Mouse (Mus musculus): ENCODE results near the gene Xkr8.
"Not testable (repeated sequence)": the region's sequence is repeated elsewhere in the genome, so short reads cannot be mapped to it uniquely, and the experiment has no call there.

Xkr8 gene

GRCm38 (mm10) chr4:132737154-132737553, 4.8 kb upstream of the Xkr8 start:
- DNase-seq (ENCODE audit: low spot score): not testable (repeated sequence)

GRCm38 (mm10) chr4:132735894-132736293, 3.5 kb upstream of the Xkr8 start:
- no peak for DNase-seq (ENCODE audit: low spot score)

DNA sequence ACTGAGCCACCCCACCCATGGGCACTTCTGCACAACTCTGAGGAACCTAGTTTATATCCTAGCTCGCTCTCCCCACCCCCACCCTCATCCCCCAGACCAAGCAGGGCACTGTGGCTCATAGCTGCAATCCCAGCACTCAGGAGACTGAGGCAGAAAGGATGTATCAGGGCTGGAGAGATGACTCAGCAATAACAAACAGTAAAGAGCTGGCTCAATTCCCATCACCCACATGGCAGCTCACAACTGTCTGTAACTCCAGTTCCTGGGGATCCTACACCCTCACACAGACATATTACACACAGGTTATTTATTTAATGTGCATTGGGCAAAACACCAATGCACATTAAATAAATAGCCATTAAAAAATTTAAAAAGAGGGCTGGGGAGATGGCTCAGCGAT, 3.0 kb upstream of the Xkr8 start:
- no peak for DNase-seq (ENCODE audit: low spot score)

DNA sequence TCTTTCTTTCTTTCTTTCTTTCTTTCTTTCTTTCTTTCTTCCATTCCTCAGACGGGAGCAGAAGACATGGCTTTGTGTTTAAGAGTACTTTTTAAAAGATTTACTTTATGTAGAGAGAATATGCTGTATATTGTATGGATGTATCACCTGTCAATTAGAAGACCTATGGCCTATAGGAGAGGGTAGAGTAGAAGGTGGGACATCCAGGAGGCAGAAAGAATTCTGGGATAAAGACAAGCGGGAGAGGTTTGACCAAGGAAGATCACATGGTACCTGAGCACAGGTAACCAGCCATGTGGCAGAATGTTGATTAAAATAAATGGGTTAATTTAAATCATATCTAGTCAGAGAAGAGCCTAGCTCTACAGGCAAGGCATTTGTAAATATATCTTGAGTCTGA, 2.4 kb upstream of the Xkr8 start:
- no peak for DNase-seq (ENCODE audit: low spot score)

GRCm38 (mm10) chr4:132733071-132733770, 875 bp upstream of the Xkr8 start:
- no peak for DNase-seq (ENCODE audit: low spot score)

DNA sequence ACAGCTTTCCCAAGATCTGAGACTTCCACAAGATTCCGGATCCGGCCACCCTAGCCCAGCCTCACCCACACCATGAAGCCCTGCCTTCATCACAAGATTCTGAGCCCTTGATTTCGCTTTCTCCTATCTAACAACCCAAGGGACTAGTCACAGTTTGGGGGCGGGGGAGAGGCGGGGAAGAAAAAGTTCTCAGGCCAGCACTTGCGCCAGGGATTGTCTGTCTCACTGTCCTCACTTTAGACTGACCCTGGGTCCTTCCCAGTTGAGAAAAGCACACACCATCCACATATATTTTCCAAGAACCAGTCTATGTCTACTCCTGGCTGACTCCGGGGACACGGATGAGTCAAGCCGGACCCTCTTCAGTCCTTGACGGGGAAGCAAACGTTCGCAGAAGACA, 730 bp downstream of the Xkr8 start:
- DNase-seq (ENCODE audit: low spot score): no peak

GRCm38 (mm10) chr4:132728233-132728632, 4.1 kb downstream of the Xkr8 start:
- no peak for DNase-seq (ENCODE audit: low spot score)

GRCm38 (mm10) chr4:132718251-132718650, 14.1 kb downstream of the Xkr8 start:
- DNase-seq (ENCODE audit: low spot score): no peak

DNA sequence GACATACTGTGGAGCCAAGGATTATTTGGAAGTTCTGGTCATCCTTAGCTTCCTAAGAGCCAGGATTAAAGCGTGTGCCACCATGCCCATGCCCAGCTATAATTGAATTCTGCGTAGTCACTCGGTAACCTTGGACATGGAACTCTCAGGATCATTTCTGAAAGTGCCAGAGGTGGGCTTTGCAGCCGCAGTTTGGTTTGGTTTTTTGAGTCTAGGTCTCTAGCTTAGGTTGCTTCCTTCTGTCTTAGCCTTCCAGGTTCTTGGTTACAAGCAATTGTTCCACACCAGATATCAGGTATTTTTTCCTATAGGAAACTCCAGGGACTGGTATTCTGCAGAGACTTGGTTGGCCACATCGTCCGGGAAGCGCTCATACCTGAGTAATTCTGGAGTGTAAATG, 19.2 kb downstream of the Xkr8 start:
- no peak for DNase-seq (ENCODE audit: low spot score)

GRCm38 (mm10) chr4:132706885-132707284, 25.5 kb downstream of the Xkr8 start:
- no peak for DNase-seq (ENCODE audit: low spot score)

DNA sequence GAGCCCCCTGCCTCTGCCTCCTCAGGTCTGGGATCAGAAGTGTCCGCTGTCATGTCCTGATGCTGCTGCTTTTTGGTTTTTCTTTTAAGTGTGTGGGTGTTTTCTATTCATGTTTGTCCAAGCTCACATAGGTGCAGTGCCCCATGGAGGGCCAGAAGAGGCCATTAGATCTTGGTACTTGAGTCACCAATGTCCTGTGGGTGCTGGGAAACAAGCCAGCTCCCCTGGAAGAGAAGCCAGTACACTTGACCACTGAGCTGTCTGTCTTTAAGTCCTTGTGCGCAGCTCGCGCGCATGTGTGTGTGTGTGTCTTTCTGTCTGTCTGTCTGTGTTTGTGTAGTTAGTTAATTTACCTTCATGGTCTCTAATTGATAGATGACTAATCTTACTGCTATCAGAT, 30.3 kb downstream of the Xkr8 start:
- no peak for DNase-seq (ENCODE audit: low spot score)

DNA sequence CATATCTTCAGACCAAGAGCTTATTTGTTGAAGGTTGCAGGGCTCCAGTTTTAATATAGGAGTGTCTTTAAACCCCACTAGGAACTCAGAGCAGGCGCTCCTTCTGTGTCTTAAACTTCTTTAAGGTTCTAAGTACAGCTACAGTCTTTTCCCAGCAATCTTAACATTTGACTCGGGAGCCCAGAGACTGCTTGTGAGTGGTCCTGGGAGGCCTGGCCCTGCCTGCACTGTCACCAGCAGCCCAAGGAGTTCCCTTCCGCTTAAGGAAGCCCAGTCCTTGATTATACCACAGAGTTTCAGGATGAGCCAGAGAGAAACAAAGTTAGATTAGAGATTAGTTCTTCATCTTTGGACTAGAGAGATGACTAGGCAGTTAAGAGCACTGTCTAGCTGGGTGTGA, 39.0 kb downstream of the Xkr8 start:
- no peak for DNase-seq (ENCODE audit: low spot score)

DNA sequence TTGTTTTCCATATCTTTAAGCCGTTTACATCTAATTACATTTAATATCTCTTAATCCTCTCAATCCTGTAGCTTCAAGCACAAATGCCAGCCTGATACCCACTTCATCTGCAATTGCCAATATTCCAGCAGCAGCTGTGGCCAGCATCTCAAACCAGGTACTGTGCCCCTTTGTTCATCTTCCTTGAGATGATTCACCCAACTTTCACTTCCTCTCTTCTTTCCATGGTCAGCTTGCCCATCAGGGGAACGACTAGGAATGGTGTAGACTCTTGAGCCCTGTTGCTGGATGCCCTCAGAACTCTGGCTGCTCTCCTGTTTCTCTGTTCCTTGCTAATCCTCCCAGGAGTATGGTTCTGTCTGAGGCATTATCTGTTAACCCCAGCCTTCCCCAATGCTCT, 42.7 kb downstream of the Xkr8 start:
- DNase-seq (ENCODE audit: low spot score): no peak

DNA sequence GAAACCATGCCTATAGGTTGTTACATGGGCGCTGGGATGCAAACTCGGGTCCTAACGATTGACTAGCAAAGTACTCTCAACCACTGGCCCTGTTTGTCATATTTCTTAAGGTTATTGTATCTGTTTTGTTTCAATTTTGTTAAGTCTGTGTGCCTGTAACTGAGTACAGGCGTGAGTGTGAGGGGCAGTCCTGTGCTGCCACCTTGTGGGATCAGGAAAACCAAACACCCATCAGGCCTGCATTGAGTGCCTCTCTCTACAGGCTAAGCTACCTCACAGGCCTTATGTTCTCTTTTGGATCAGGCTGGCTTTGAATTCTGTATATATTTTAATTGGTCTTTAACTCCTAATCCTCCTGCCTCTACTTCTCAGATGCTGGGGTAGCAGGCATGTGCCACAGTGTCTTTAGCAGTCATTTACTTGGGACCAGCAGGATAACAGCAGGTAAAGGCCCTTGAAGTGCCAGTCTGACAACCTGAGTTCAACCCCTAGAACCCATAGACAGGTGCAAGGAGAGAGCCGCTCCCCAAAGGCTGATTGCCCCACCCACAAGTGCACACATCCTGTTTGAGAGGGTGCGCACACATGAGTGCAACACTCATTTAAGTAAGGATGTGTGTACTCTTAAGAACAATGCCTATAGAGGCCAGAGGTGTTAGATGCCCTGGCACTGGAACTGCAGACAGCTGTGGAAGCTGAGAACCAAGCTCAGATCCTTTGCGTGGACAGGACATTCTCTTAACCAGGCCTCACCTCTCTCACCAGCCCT, 55.4 kb downstream of the Xkr8 start:
- DNase-seq (ENCODE audit: low spot score): no peak

Data from ovary, postnatal 10 days (tissue).